Mouse (Mus musculus) frontal cortex, adult 2 months (tissue): ENCODE results near the gene Gm28048. TPM values are rescaled to one million over a fixed set of nuclear protein-coding genes. Genes with fewer than 3 reads are reported as not detected.
A peak's percentile ranks its signal among the peaks of the same experiment; 100 is the strongest.

ENCODE experiments used
- DNase-seq, 2 experiments: peaks; one replicate each; pipeline ENCODE4 v3.0.0; 2022; ENCODE audit warnings: low spot score in 1 of 2; ENCODE audit errors: extremely low spot score in 1 of 2
- polyA plus RNA-seq: library from polyadenylated mRNA; depleted of rRNA; stranded (reverse); fragments of >200 nt; gene quantifications from 2 replicates; pipeline ENCODE4 v1.2.3, GENCODE M21; 2012; rRNA removed

Gene Gm28048
- 3.8 and 6.4 TPM in 2 replicates for polyA plus RNA-seq

DNA sequence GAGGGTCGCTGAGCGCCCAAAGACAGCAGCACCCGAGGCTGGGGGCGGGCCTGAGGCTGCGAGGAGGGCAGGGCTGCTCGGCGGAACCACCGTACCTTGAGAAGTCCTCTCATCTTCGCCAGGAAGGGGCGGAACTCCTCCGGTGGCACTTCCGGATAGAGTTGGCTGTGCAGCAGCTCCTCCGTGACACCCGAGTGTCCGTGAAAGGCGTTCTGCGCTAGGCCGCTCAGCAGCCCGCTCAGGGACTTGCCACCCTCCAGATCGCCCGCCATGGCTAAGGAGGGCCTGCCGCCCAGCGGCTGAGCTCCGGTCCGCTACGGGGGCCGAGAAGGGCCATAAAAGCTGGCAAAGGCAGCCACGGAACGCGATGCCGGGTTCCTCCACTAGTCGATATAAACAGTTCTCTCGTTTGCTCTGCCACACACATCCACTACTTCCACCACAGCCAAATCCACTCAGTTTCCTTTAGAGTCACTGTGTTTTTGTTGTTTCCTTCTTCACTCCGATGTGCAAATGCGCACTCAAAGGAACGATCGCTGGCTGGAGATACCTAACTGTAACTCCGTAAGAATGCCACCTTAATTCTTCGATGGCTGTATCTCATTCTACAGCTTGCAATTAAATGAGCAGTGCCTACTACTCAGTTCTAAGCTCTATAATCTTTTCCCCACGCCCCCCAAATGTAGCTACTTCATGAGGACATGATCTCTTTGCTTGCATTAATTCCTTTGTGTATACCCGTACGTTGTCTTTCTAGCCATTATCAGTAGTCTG lies at the start of gene Gm28048, which contains the start of gene Commd1:
TSS of gene Gm28048 (minus strand) at position 107 of the 774 bp plus-strand sequence.
TSS of gene Commd1 (minus strand) at position 399 of the 774 bp plus-strand sequence.
- DNase-seq: peak; percentile 86 to 97

- no peak for DNase-seq
Measured at GRCm38 (mm10) chr11:23029399-23029798, 47.5 kb upstream of the Gm28048 start.

- DNase-seq: no peak
Measured at GRCm38 (mm10) chr11:23028957-23029356, 47.1 kb upstream of the Gm28048 start.

- DNase-seq: no peak
Measured at GRCm38 (mm10) chr11:23024169-23024568, 42.3 kb upstream of the Gm28048 start.

- DNase-seq: no peak
Measured at GRCm38 (mm10) chr11:23023155-23023554, 41.3 kb upstream of the Gm28048 start.

GRCm38 (mm10) chr11:23020841-23021240 lies 39.0 kb upstream of the Gm28048 start:
- no peak for DNase-seq

DNA sequence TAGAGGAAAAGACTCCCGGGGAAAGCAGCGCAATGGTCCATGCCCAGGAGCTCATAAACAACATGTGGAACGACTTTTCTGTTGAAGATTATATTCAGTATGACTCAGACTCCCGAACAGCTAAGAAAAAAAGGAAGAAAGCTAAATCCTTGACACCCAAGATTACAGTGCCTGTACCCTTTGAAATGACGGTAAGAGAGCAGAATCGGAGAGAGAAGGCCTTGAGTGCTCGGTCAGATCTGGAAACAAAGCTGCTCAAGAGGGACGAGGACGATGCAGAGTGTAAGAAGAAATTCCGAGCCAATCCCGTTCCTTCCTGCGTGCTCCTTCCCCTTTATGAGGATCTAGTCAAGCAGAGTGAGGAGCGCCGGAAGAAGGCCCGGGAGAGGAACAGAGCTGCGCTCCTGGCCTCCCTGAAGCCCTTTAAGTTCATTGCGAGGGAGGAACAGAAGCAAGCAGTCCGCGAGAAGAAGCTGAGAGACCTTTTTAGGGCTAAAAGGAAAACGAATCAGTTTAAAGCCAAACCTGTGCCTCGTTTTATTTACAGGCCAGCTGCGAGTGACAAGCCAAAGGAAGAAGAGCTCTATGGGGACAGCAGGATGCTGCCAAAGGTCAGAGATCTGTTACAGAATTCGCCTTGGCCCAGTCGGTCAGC lies 38.4 kb upstream of the Gm28048 start:
- DNase-seq: no peak

GRCm38 (mm10) chr11:23017943-23018342 lies 36.1 kb upstream of the Gm28048 start:
- no peak for DNase-seq

DNA sequence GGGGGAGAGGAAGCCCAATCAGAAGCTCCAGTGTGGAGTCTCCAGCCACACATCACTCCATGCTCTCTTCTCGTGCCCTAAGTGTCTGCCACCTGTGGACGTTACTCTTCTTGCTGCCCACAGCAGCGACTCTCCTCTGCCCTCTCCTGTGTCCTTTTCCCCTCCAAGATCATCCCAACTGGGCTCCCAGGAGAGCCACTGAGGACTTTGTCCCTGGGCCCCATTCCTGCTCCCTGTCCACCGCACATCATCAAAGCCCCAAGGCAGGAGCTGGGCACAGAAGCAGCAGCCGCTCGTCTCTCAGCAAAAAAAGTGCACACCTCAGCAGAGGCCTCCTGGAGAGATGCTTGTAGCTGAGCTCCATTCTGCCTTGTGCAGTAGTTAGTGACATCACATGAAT lies 33.1 kb upstream of the Gm28048 start:
- DNase-seq: no peak

- no peak for DNase-seq
Measured at GRCm38 (mm10) chr11:23013580-23014294, 31.8 kb upstream of the Gm28048 start.

DNA sequence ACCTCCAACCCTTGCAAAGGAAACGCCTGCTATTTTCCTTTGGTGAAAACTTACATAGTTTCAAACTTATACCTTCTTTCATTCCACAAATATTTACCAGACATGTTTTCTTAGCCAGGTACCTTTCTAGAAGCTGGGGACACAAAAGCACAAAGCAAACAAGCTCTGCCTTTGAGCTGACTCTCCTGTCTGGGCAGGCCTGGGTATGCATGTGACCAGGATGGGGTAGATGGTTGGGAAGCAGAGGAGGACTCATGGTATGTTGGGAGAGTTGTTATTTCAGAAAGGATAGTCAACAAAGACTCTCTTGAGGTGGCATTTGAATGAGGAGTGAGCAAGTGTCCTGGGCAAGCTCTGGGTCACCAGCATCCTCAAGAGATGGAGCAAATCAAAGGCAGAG lies 31.2 kb upstream of the Gm28048 start:
- no peak for DNase-seq

DNA sequence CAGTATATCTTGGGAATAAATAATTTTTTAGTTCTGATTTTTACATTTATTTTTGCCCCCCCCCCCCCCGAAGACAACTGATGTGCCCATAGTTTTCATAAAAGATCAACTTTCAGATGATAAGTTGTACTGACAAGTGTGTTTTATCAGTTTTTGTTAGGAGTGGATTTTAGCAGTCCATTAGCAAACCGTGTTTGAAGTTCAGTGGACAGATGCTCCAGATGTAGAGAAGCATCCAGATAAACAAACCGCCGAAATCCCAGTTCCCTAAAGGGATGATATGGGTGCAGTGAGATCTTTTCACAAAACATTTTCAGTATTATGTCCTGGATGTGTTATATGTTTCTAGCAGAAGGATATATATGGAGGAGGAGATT lies 26.9 kb upstream of the Gm28048 start:
- DNase-seq: no peak

GRCm38 (mm10) chr11:23008181-23008823 lies 26.4 kb upstream of the Gm28048 start:
- DNase-seq: peak; percentile 55 to 76

DNA sequence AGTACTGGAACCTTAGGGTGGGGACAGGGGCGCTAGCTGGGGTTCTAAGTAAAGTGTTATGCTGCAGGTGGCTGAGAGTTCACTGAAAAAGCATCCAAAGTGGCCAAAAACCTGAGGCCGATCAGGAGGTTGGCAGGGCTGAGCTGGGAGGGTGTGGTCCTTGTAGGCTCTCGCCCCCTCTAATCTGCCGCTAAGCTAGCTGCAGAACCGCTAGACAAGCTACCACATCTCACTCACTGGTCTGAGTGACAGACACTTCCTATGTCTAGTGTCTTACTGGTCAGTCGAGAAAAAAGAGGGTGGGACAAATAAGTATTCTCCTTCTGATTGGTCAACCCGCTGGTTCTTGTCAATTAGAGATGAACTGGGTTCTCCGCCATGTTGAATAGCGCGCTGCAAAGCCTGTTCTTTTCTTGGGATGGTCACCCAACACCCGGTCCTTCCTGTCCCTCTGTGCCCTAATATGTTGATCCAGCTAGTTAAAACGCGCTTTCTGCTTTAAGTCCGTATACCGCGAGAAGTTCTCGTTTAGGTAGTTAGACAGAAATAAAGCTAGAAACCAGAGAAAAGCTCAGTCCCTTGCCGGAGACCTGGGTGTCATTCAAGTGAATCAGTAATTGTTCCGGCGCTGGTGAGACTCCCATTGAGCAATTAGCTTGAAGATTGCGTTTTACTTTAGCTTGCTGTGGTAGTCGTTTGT lies 25.7 kb upstream of the Gm28048 start, which contains the start of gene Fam161a:
TSS of gene Fam161a (plus strand) at position 51 of the 700 bp plus-strand sequence.
- DNase-seq: peak; percentile 93 to 94

DNA sequence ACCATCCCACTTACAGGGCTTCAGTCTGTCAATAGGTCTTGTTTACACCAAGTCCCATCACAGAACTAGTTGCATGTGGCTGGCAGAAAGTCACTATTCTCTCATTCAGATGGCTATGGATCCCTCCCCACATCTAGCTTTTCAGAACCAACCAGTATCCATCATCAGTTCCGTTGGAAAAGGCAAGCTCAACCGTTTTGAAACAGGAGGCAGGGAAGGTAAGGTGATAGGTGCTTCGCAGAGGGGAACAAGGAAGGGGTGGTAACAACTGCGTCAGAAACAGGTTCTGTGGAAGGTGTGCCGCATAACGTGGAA lies 25.2 kb upstream of the Gm28048 start:
- no peak for DNase-seq

DNA sequence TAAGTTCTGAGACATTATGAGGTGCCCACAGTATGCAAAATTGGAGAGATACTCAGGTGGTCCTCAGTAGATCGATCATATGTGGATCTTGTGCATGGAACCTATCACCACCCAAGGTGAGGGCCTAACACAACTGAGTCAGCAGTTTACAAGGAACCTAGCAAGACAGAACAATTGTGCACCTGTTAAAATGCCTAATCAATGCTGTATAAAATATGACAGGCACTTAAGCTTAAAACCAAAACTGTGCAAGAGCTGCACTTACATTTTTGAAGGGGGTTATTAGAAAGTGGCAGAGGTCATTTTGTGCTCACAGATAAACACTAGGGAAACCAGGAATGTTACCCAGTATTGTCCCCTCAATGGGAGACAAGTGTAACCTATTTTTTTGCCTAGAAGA lies 23.4 kb upstream of the Gm28048 start:
- no peak for DNase-seq

GRCm38 (mm10) chr11:22998308-22998707 lies 16.4 kb upstream of the Gm28048 start:
- no peak for DNase-seq

DNA sequence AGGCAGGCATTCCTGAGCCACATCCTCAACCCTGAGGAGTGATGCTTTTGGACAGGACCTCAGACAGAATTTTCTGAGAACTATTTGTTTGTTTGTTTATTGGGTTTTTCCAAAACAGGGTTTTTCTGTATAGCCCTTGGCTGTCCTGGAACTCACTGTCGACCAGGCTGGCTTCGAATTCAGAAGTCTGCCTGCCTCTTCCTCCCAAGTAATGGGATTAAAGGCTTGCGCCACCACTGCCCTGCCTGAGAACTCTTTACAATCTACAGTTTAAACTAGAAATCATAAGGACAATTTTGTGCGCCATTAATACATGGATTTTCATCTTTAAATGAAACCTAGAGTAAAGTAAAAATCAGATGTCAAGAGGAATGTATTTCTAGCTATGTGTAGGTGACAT lies 13.6 kb upstream of the Gm28048 start:
- DNase-seq: no peak

DNA sequence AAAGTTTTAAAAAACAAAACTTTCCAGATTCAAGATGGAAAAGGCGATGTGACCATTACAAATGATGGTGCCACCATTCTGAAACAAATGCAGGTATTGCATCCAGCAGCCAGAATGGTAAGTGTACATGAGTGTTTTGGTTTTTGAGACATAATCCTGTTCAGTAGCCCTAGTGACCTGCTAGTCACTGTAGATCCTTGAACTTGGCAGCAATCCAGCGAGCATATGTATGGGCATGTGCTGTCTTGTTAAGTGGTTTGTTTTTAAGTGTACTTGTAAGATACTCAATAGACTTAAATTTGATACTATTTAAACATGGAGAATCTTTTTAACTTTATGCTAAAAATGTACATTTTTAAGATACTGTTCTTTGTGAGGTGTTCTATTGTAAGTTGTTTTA lies 12.4 kb upstream of the Gm28048 start:
- DNase-seq: no peak

DNA sequence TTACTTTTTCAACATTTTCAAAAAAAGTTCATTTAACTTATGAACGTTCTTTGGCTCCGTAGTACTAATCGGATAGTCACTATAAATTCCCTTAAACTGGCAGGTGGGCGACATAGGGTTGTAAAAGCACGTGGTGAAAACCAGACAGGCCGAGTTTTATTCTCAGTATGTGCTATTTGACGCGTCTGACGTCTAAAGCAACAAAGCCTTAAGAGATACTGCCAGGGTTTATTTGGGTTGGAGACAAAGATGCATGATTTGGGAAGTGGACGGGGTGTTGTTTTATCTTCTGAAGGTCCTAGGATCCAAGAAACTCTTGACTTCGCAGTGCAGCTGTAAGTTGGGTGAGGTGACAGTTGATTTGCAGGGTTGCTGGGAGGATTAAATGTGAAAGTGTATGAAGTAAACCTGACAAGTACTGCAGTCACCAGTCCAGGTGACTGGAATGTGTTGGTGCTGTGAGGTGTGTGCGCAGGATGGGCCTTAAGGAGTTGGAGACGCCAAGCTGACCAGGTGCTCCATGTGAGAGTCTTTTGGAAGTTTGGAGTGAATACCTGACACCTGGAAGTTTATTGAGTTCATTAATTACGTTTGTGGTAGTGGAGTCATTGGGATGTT lies 9.4 kb upstream of the Gm28048 start:
- no peak for DNase-seq
